Mouse (Mus musculus) spleen, adult 2 months (tissue): ENCODE results near the gene Heatr1.

ENCODE experiments used
- CTCF ChIP-seq: fragments of 200-500 bp; IDR thresholded peaks from 2 replicates; pipeline ENCODE4 v1.5.1; 2011; ENCODE audit warnings: mild to moderate bottlenecking, inconsistent platforms; ENCODE audit not compliant: insufficient read depth, insufficient read length, insufficient replicate concordance; ENCODE audit errors: extremely low read depth
- POLR2A ChIP-seq: fragments of 200-500 bp; IDR thresholded peaks from 2 replicates; pipeline ENCODE4 v1.6.1; 2011; ENCODE audit warnings: low read depth, low read length, inconsistent platforms

DNA sequence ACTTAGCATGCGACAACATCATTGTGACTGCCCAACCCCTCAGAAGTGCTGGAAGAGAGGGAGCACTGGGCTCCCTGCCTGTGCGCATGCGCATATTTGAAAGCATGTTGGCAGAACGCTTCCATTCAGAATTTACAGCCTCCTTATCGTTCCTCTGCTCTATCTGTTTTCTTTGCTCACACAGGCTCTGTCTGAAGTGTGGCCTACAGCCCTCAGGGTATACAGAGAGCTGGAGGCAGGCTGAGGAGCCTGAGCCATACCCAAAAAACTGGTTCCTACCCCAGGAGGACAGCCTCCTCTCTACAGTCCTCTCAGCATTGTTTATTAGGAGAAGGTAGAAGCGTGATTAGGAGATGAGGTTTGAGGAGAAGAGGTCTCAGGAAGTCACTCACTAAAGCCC, 85.0 kb downstream of the Heatr1 start:
- TF ChIP-seq CTCF (no peak), POLR2A (no peak)
